Mouse (Mus musculus) heart, embryonic 12.5 days (tissue): Measurements from ENCODE around the gene Olfr545. TPM values are rescaled to one million over a fixed set of nuclear protein-coding genes. Genes with fewer than 3 reads are reported as not detected.
"Not testable (repeated sequence)": the region's sequence is repeated elsewhere in the genome, so short reads cannot be mapped to it uniquely, and the experiment has no call there.

Source experiments
- ATAC-seq: fragments of 200-750 bp; cut with Nextera tagmentation; 2 replicates; pipeline ENCODE4 v1.8.0; 2017; ENCODE audit warnings: moderate TSS enrichment, moderate library complexity; ENCODE audit not compliant: insufficient number of reproducible peaks, low FRiP score
- H3K27ac ChIP-seq: fragments of 300-500 bp; sonication (generic); 2 replicates; pipeline ENCODE4 v1.5.1; 2016; ENCODE audit warnings: mild to moderate bottlenecking, moderate library complexity; ENCODE audit not compliant: poor library complexity, severe bottlenecking
- H3K27me3 ChIP-seq: fragments of 300-500 bp; sonication (generic); replicated peaks from 2 replicates; pipeline ENCODE4 v1.6.1; 2016; ENCODE audit warnings: mild to moderate bottlenecking, moderate library complexity
- H3K36me3 ChIP-seq: fragments of 300-500 bp; sonication (generic); 2 replicates; pipeline ENCODE4 v1.6.1; 2016; ENCODE audit warnings: mild to moderate bottlenecking, moderate library complexity
- H3K4me1 ChIP-seq: fragments of 300-500 bp; sonication (generic); replicated peaks from 2 replicates; pipeline ENCODE4 v1.6.1; 2016; ENCODE audit warnings: mild to moderate bottlenecking
- H3K4me2 ChIP-seq: fragments of 300-500 bp; sonication (generic); 2 replicates; pipeline ENCODE4 v1.6.1; 2016; ENCODE audit warnings: mild to moderate bottlenecking, moderate library complexity
- H3K4me3 ChIP-seq: fragments of 300-500 bp; sonication (generic); 2 replicates; pipeline ENCODE4 v1.5.1; 2016; ENCODE audit warnings: mild to moderate bottlenecking
- H3K9ac ChIP-seq: fragments of 300-500 bp; sonication (generic); 2 replicates; pipeline ENCODE4 v1.6.1; 2016; ENCODE audit warnings: mild to moderate bottlenecking, moderate library complexity
- H3K9me3 ChIP-seq: fragments of 300-500 bp; sonication (generic); replicated peaks from 2 replicates; pipeline ENCODE4 v1.6.1; 2016; ENCODE audit warnings: mild to moderate bottlenecking, moderate library complexity
- WGBS: fragments of 180-500 bp; shearing (Covaris S2); methylation state at CpG from one replicate; pipeline ENCODE4 v1.1.7; 2016; 5-methylcytosine and 5-hydroxymethylcytosine counted together
- polyA plus RNA-seq: library from polyadenylated mRNA; unstranded; fragments of >200 nt; fragmentation: Nextera tagmentation; extraction: Ambion mirVana; gene quantifications from 2 replicates; pipeline ENCODE4 v1.2.1, GENCODE M21; 2016

Gene Olfr545
- polyA plus RNA-seq, 1 experiment from 2014 or later, result not detected

DNA sequence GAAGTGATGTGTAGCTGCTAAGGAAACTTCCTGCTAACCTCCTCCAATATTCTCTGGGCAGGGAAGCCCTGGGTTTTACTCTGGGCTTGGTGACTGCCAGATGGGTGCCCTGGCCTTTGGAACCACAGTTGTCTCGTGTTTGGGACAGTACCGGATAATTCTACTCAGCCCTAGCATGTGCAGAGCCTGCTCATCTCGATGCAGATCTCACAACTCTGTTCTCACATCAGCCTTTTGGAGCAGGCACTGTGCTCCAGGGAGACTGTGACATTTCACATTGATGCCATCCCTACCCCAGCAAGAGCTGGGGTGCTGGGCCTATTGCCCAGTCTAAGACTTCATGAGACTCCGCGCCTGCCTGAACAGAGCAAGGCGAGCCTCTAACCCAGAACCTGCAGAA is 9.3 kb upstream of the Olfr545 start:
- no peaks in the 10 kb centered on the region for H3K4me1 ChIP-seq
- peaks cover 12% of the 10 kb centered on the region for H3K27me3 ChIP-seq
- H3K27ac ChIP-seq, result no peak overlapping the region
- ATAC-seq, result no peak
- no peak overlapping the region for H3K4me2 ChIP-seq
- H3K9ac ChIP-seq, result no peak overlapping the region
- H3K9me3 ChIP-seq, result no peaks in the 10 kb centered on the region
- H3K4me3 ChIP-seq, result no peak overlapping the region
- 82% methylated on average over 6 of the region's 6 CpGs for WGBS
- no peaks in the 10 kb centered on the region for H3K36me3 ChIP-seq

DNA sequence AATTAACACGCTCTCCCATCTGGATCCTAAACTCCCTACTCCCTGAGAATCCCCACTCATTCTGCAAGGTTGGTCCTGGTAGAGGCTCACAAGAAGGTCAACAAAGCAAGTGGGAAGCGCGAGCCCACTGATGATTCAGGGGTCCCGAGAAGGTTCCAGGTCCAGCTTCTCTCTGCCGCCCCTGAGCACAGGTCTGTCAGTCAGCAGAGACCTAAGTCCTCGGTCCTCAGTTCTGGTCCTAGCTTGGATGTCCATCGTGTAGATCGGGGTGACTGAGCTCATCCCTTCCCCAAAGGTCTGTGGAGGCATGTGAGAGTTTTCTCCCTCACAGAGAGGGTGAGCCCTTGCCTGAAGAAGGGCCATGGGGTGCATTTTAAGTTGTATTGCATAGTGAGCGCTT is 8.7 kb upstream of the Olfr545 start:
- WGBS, result 85% methylated on average over 9 of the region's 9 CpGs
- Histone ChIP-seq H3K27ac (no peak overlapping the region), H3K9ac (no peak overlapping the region), H3K4me3 (no peak overlapping the region), H3K4me2 (no peak overlapping the region), H3K36me3 (no peaks in the 10 kb centered on the region), H3K4me1 (no peaks in the 10 kb centered on the region), H3K27me3 (peaks cover 12% of the 10 kb centered on the region), H3K9me3 (no peaks in the 10 kb centered on the region)
- ATAC-seq, result no peak

DNA sequence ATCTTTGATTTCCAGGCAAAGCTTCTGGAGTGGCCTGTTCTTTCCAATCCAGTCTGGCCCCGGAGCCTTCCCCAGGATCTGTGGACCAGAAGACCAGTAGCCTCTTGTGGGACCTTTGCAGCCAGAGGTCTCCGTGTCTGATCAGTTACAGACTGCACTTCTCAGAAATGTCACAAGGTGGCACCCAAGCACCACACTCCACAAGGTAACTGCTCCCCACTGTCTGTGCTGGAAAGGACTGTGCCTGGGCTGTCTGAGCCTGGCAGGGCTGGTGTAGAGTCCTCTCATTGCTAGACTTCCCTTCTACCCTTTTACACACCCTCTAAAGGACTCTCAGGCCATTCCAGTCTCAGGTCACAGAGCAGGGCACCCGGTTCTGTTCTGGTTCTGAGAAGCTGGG is 7.5 kb upstream of the Olfr545 start:
- H3K4me3 ChIP-seq, result no peak overlapping the region
- no peak overlapping the region for H3K9ac ChIP-seq
- peaks cover 11% of the 10 kb centered on the region for H3K27me3 ChIP-seq
- H3K36me3 ChIP-seq, result no peaks in the 10 kb centered on the region
- peak; percentile 43; the same call in 1 of the 2 replicates for ATAC-seq
- no peaks in the 10 kb centered on the region for H3K9me3 ChIP-seq
- 39% methylated on average over 3 of the region's 3 CpGs for WGBS
- H3K27ac ChIP-seq, result no peak overlapping the region
- H3K4me1 ChIP-seq, result no peaks in the 10 kb centered on the region
- no peak overlapping the region for H3K4me2 ChIP-seq

DNA sequence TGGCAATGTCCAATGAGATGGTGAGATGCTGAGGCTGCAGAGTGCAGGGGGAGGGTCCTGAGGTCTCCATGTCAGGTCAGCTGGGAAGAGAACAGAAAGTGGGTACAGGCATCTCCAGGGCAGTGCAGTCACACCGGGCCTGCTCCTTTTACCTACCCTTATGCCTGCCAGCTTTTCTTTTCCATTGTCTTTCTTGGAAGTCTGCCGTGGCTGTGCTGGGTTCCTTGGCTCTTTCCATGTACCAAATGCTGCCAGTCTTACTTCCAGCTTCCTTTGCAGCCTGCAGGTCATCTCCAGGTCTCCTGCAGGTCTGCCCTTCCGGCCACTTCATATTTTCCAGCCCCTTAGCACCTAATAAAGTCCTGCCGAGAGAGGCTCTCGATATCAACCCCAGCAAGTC is 2.6 kb upstream of the Olfr545 start:
- 0 out of 2 replicates have a peak, but pooled peaks cover 5% of the 10 kb centered on the region for H3K27me3 ChIP-seq
- H3K4me3 ChIP-seq, result no peak overlapping the region
- no peaks in the 10 kb centered on the region for H3K4me1 ChIP-seq
- H3K9ac ChIP-seq, result no peak overlapping the region
- ATAC-seq, result no peak
- no peak overlapping the region for H3K4me2 ChIP-seq
- no peaks in the 10 kb centered on the region for H3K36me3 ChIP-seq
- H3K9me3 ChIP-seq, result no peaks in the 10 kb centered on the region
- no peak overlapping the region for H3K27ac ChIP-seq
- 59% methylated on average over 5 of the region's 5 CpGs for WGBS

DNA sequence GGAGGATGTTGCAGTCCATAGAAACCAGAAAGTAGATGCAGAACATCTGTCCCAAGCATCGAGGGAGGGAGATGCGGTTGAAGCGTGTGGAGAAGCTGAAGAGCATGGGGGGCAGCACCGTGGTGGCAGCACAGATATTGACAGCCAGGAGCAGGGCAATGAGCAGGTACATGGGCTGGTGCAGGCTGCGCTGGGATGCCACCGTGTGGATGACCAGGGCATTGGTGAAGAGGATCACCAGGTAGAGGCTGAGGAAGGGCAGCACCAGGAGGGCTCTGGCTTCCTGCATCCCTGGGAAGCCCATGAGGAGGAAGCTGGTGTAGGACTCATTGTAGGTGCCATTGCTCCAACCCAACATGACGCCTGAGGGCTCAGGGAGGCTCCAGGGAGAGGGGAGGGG is 5.0 kb downstream of the Olfr545 start:
- not testable (repeated sequence) for H3K27me3 ChIP-seq, H3K36me3 ChIP-seq, H3K27ac ChIP-seq, H3K9me3 ChIP-seq, ATAC-seq, H3K4me3 ChIP-seq, H3K4me1 ChIP-seq, H3K9ac ChIP-seq, H3K4me2 ChIP-seq
- WGBS, result 41% methylated on average over 7 of the region's 7 CpGs

DNA sequence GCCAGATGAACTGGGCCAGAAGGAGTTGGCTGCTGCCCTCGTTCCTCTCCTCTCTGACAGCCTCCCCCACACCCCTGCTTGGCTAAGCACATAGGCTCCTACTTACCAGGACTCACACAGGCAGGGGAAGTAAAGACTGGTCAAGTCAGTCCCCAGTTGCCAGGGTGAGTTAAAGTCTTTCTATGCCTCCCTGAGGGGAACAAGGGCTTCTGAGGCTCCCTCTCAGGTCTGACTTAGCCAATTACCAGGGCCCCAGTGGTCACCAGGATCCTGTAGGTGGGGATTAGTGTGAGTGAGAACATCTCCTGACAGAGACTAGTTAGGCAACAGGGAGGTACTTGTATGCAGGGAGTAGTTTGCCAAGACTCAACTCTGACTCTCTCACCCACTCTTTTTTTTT is 11.2 kb downstream of the Olfr545 start, which contains the start of gene Olfr544:
Gene Olfr544, minus strand, starts transcription at position 153 of the 400 bp plus-strand sequence.
- 33% methylated on average over 1 of the region's 1 CpGs for WGBS
- no peak for ATAC-seq

DNA sequence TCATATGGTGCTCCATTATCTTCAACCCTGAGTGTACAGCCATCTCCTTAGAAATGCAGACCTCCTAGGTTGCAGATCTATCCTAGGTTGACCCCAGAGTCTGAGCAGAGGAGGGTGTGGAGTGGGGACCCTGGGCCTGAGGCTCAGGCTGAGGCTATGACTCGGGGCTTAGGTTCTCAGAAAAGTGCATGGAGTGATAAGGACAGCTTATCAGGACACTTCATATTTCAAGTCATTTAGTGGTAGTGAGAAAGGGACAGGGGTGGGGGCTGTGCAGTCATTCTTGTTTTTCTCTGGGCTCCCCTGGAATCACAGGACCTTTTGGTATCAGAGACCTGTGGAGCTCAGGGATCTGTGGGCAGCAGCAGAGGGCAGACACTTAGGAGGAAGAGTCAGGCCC is 13.3 kb downstream of the Olfr545 start:
- no peak for ATAC-seq

More for the DNA sequence above, 11.2 kb downstream of the Olfr545 start, which contains the start of gene Olfr544:
- Histone ChIP-seq H3K4me1 (peaks cover 11% of the 10 kb centered on the region; the same call in 1 of the 2 replicates), H3K9ac (no peak within 1 kb of the TSS), H3K4me3 (no peak within 1 kb of the TSS), H3K27ac (no peak within 1 kb of the TSS), H3K4me2 (no peak within 1 kb of the TSS), H3K9me3 (0 out of 2 replicates have a peak, but pooled peaks cover 3% of the 10 kb centered on the region), H3K36me3 (no peaks in the 10 kb centered on the region), H3K27me3 (no peaks in the 10 kb centered on the region)

DNA sequence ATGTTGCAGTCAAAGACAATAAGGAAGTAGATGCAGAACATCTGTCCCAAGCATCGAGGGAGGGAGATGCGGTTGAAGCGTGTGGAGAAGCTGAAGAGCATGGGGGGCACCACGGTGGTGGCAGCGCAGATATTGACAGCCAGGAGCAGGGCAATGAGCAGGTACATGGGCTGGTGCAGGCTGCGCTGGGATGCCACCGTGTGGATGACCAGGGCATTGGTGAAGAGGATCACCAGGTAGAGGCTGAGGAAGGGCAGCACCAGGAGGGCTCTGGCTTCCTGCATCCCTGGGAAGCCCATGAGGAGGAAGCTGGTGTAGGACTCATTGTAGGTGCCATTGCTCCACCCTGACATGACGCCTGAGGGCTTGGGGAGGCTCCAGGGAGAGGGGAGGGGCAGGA is 14.6 kb downstream of the Olfr545 start:
- not testable (repeated sequence) for H3K4me3 ChIP-seq, H3K9me3 ChIP-seq, H3K36me3 ChIP-seq, H3K27me3 ChIP-seq, H3K9ac ChIP-seq, ATAC-seq, H3K4me2 ChIP-seq, H3K27ac ChIP-seq
- 65% methylated on average over 8 of the region's 8 CpGs for WGBS
- peaks cover 13% of the 10 kb centered on the region for H3K4me1 ChIP-seq

More for the DNA sequence above, 13.3 kb downstream of the Olfr545 start:
- H3K36me3 ChIP-seq, result no peaks in the 10 kb centered on the region
- 29% methylated on average over 1 of the region's 1 CpGs for WGBS
- no peak overlapping the region for H3K4me2 ChIP-seq
- H3K9me3 ChIP-seq, result no peaks in the 10 kb centered on the region
- H3K27me3 ChIP-seq, result no peaks in the 10 kb centered on the region
- H3K4me1 ChIP-seq, result peaks cover 12% of the 10 kb centered on the region; the same call in 1 of the 2 replicates
- no peak overlapping the region for H3K9ac ChIP-seq
- H3K4me3 ChIP-seq, result no peak overlapping the region
- H3K27ac ChIP-seq, result no peak overlapping the region

DNA sequence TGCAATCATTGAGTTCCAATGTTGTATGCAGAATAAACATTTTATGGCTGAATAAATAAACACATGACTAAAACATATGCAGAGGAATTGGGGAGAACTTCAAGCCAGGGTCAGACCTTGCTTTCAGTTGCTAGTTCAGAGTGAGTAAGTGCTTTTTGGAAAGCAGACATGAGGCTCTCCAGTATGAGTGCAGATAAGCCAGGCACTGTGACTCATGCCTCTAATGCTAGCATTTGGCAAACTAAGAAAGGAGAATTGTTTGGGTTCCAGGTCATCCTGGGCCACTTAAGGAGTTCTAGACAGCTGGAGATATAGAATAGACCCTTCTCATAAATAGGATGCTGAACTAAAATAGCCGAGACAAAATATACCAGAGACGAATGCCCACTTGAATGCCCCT is 15.7 kb downstream of the Olfr545 start:
- Histone ChIP-seq H3K4me1 (peaks cover 21% of the 10 kb centered on the region), H3K36me3 (no peaks in the 10 kb centered on the region), H3K9ac (no peak overlapping the region), H3K9me3 (no peaks in the 10 kb centered on the region), H3K4me3 (no peak overlapping the region), H3K4me2 (no peak overlapping the region), H3K27me3 (no peaks in the 10 kb centered on the region), H3K27ac (no peak overlapping the region)
- no peak for ATAC-seq
- 61% methylated on average over 2 of the region's 2 CpGs for WGBS

DNA sequence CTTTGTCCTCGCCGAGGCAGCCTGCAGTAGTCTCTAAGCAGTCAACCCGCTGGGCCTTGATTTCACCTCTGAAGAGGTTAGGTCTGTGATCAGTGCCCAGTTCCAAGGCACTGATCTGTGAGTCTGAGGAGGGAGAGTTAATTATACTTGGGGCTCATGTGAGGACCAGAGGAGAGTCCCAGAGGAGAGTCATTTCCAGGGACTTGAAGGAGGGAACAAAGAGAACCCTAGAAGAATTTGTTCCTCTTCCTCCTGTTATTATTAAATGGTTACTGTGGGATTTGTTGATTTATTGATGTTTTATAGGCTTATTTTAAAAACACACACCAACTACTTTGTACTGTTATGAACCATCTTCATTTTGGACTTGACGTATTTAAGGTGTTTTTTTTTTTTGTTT is 17.8 kb downstream of the Olfr545 start, which contains the start of gene Olfr543:
Gene Olfr543, minus strand, starts transcription at position 101 of the 400 bp plus-strand sequence.
- peaks cover 21% of the 10 kb centered on the region for H3K4me1 ChIP-seq
- no peaks in the 10 kb centered on the region for H3K9me3 ChIP-seq
- no peaks in the 10 kb centered on the region for H3K36me3 ChIP-seq
- ATAC-seq, result no peak
- H3K27ac ChIP-seq, result no peak within 1 kb of the TSS
- H3K4me2 ChIP-seq, result no peak within 1 kb of the TSS
- H3K27me3 ChIP-seq, result no peaks in the 10 kb centered on the region
- H3K9ac ChIP-seq, result no peak within 1 kb of the TSS
- no peak within 1 kb of the TSS for H3K4me3 ChIP-seq
- 93% methylated on average over 4 of the region's 4 CpGs for whole genome bisulfite sequencing

DNA sequence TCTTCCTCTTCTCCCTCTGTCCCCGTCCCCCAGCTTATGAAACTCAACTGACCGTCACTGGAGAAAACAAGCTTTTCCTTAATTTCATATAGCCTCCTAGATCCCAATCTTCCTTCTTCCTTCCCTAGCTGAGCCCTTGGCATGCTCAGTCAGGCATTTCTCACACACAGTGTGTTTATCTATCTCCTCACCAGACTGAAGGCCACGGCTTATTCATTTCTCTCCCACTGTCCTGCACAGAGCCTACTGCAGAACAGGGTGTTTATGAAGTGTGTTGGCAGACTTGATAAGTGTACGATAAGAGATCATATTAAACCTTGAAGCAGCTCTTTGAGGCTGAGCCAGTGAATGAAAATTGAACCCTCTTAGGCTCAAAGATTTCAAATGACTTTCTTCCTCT is 18.6 kb downstream of the Olfr545 start:
- Histone ChIP-seq H3K9me3 (no peaks in the 10 kb centered on the region), H3K27ac (no peak overlapping the region), H3K9ac (no peak overlapping the region), H3K27me3 (no peaks in the 10 kb centered on the region), H3K36me3 (no peaks in the 10 kb centered on the region), H3K4me1 (peaks cover 16% of the 10 kb centered on the region), H3K4me2 (no peak overlapping the region), H3K4me3 (no peak overlapping the region)
- WGBS, result 67% methylated on average over 4 of the region's 4 CpGs
- ATAC-seq, result no peak

DNA sequence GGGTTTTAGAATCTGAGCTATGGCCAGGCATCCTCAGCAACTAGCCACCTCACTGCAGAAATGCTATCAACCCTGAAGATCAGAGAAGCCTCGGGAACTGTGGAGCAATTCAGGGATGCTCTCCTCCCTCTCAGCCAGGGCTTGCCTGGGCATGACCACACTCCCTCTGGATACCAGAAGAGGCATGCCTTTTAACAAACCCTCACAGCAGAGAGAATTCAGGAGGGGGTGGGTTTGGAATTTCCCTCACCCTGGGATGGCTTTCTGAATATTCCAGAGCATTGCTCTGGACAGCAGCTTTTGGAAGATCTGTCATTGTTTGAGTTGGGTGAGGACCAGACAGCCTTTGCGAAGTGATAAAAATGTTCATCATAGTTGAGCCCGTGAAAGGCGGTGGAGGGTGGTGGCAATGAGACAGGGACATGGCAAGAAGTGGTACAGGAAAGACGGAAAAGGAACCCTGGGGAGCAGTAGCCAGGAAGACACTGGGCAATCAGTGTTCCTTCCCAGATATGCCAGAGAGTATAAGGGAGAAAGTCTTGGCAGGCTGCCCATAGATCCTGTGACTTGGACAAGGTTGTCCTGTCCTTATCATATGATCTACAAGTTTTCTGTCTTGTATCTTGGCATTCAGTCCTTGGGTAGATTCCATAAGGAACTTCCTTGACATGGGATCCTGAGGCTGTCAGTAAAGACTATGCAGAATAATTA is 19.9 kb downstream of the Olfr545 start:
- Histone ChIP-seq H3K4me1 (peaks cover 16% of the 10 kb centered on the region), H3K27ac (no peak overlapping the region), H3K9me3 (no peaks in the 10 kb centered on the region), H3K27me3 (no peaks in the 10 kb centered on the region), H3K4me3 (no peak overlapping the region), H3K9ac (no peak overlapping the region), H3K4me2 (no peak overlapping the region), H3K36me3 (no peaks in the 10 kb centered on the region)
- ATAC-seq, result no peak
- 52% methylated on average over 5 of the region's 5 CpGs for WGBS
